Mouse (Mus musculus) spleen, postnatal 4 days (tissue): ENCODE results near the gene Pcnt.

Experiments
- DNase-seq, 2 experiments: peaks; one replicate each; pipeline ENCODE4 v3.0.0; 2022; ENCODE audit warnings: low spot score in 2 of 2

The Pcnt gene

DNA sequence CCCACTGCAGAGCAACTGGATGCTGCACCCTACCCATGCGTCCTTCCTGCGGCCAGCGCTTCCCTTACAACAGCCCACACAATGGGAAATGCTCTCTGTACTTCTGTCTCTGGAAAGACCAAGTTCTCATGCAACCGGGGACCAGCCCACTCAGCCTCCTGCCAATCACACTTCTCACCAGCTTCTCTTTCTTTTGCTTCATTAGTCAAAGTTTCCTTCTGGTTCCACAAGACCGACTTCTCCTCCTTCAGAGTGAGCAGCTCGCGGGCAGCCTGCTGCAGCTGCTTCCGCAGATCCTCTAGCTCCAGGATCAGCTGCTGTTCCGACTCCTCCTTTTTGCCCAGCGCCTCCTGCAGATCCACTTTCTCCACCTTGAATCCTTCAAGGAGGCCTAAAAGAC lies 34.1 kb downstream of the Pcnt start:
- DNase-seq, result no peak

DNA sequence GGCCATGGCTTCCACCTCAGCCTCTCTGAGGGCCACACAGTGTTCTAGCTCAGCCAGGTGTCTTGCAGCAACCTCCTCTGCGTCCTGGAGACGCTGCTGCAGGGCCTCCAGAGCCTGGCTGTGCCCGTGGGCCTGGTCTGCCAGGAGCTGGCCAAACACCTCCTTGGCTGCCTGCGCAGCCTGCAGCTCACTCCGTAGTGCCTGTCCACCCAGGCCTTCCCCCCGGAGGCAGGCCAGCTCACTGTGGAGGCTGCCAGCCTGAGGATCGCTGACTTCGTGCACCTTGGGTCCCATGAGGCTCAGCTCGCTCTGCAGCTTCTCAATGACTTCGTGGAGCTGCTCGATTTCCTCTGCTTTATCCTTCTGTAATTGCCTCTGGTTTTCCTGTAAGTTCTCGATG lies 50.0 kb downstream of the Pcnt start:
- DNase-seq, result no peak

DNA sequence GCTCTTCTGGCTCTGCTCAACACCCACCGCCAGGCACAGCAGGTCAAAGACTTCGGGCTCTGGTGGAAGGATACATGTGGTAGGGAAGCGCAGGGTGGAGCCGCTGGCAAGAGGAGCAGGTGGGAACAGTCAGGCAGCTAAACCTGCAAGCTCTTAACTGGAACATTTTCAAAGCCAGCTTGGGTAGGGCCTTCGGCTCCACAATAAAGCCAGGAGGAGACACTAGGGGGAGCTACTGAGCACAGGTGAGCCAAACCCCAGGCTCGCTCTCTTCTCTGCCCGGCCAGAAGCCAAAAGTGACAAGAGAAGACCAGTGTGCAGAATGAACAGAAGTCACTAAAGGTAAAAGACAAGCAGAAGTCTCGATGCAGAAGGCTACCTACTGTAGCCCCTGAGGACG lies 50.8 kb downstream of the Pcnt start:
- DNase-seq, result no peak

DNA sequence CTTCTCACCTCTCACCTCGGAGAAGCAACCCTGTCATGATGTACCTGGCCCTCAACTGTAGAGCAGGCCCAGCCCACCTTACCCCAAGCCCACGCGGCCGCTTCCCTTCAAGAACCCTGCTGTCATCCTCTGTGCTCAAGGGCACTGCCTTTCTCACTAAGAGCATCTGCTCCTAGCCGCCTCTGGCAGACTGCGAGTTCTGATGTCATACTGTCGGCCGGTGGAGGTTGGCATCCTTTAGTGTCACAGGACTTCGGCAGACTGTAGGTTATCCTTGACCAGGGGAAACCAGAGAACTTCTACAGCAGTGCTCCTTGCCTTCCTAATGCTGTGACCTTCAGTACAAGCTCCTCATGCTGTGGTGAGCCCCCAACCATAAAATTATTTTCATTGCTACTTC lies 51.4 kb downstream of the Pcnt start:
- no peak for DNase-seq

DNA sequence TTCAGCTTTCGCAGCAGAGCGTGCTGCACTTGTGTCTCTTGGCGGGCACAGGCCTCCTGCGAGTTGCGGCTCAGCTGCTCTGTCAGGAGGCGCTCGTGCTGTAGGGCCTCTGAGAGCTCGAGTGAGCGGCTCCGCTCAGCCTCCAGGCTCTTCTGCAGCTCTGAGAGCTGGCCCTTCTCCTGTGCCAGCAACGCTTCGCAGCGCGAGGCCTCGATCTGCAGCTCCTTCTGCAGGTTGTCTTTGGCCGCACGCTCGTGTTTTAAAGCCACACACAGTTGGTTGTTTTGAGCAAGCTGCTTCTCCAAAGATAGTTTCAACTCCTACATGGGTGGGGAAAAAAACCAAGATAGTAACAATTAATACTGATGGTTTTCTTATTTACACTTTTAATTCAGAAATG lies 67.6 kb downstream of the Pcnt start:
- DNase-seq, result no peak

DNA sequence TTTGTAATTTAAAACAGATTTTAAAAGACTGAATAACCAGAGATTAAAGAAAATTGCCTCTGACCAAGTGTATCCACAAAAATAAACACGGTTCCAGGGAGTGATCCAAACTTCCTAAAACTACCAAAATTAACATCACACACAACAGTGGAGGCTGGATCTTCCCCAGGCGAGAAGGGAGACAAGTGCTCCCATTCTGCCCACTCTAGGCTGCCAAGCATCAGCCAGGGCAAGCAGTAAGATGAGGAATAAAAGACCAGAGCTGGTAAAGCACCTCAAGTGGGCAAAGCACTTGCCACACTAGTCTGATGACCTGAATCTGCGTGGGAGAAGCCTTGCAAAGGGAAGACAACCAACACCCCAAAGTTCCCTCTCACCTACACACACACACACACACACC lies 70.8 kb downstream of the Pcnt start:
- DNase-seq, result no peak

DNA sequence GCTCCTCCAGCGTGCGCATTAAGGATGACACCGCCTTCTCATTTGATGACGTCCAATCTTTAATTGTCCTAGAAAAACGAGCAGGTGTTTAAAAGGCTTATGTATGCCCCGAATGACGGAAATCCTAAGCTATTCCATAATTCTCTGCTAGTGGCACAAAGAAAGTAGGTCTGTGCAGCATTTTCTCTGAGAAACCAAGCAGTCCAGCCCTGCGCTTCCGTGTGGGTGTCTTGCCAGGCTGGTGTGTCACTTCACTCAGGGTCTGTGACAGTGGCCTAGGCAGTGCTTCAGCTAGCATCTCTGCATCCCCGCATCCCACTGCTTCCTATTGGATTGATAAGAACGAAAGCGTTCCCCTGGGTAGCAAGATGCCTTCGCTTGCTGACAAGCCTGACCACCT lies 73.8 kb downstream of the Pcnt start:
- no peak for DNase-seq

DNA sequence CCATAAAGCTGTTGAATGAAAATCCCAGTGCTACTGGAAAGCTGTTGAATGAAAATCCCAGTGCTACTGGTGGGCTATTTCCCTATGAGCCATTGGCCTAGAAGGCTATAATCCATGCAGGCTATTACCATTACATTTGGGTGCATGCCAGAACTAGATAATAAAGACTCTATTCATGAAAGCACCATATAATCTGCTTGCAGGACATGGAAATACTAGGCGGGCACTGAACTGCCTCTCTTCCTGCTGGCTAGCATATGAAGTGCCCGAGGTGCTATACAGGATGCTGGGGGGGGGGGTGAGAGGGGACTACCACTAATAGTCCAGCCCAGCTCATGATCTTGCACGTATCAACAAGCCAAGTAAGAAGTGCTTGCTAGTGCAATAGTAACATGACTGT lies 79.4 kb downstream of the Pcnt start:
- no peak for DNase-seq

DNA sequence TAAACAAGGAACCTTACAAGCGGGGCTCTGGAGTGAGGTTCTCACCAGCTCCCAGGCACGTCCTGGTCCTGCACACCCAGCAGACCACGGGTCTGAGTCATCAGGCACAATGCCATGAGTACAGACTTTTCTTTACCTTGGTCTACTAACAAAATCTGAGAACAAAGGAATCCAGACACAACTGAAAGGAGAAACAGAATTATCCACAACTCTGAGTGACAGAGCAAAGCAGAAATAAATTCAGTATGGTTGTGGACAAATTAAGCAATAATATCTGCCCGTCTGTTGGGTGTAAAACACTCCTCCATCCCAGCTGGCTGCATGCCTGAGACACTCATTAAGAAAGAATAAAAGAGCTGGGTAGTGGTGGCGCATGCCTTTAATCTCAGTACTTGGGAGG lies 84.1 kb downstream of the Pcnt start:
- DNase-seq, result no peak

DNA sequence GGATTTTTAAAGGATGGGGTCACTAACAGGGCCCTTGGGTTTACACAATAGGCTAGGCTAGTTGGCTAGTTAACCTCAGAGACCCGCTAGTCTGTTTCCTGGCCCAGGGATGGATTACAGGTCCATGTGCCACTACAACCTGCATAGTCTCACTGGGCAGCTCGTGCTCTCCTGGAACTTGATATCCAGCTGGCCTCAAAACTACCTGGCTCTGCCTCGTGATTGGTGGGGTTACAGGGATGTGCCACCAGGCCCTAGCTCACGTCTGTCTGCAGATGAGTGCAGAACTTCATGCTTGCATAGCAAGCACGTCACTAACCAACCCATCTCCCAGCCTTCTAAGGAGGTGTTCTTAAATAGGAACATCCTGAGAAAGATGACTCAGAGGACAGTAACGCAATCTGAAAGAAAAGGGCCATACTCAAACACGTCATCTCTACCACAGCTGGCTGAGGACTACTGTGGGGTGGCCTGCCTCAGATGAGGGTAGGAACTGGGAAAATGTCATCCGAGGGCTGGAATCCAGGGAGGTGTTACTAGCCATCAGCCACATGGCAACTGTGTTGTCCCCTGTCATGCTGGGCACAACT lies 85.2 kb downstream of the Pcnt start:
- DNase-seq, result no peak

DNA sequence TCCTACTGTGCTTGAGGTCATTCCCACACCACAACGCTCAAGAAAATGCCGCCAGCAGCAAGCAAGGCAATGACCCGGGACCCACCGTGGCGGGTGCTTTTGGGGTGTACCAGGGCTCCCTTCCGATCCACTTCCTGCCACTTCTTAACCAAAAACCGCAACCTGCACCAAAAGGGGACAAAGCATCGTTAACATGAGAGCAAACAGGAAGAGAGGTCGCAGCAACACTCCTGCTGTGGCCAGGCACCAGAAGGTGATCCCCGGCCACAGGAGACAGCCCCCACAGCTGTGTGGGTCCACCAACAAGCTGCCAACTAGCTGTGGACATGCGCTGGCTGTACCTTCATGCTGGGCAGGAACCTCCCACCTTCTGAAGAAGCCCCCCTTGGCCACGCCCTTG lies 87.6 kb downstream of the Pcnt start:
- DNase-seq, result no peak

DNA sequence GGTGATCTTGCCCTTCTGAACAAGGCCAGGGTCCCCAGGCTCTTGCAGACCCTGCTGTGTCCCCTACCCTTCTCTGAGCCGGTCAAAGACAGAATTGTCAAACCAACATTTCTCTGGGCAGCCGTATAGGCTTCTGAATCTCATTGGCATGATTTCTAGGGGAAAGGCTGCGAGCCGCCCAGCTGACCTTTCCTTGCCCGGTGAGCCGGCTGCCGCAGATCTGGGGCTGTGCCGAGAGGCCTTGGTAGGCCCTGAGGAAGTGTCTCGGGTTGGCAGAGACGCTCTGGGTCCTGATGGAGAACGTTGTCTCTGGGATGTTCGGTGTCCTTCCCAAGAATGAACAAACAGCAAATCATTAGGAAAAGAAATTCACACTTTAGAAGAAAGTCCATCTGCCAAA lies 88.6 kb downstream of the Pcnt start:
- no peak for DNase-seq

DNA sequence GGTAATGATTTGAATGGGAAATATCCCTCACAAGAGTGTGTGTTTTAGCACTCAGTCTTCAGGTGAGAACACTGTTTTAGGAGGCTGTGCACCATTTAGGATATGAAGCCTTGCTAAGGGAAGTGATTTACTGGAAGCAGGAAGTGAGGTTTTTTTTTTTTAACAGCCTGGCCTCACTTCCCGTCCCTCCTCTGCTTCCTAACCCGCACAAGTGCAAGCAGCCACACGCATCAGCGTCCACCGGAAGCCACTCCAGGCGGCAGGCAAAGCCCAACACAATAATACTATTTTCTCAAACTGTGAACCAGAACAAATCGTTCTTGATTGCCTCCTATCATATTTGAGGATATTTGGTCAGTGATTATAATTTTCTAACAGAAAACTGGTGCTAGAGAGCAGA lies 90.6 kb downstream of the Pcnt start:
- DNase-seq, result no peak

DNA sequence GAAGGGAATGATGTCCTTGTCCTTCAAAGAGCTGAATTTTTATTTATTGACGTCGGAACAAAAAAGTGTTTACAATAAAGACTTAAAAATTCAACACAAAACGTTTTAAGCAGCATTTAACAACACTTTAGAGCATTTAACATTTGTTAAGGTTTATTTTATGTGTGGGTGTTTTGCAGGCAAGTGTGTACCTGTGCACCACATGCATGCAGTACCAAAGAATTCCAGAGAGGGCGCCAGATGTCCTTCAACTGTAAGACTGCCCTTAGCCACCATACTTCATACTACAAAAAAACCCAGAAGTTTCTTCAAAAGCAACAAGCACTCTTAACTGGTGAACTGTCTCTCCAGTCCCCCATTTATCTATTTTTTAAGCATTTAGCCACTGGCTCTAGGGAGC lies 96.0 kb downstream of the Pcnt start:
- DNase-seq, result peak; percentile 76 to 90

DNA sequence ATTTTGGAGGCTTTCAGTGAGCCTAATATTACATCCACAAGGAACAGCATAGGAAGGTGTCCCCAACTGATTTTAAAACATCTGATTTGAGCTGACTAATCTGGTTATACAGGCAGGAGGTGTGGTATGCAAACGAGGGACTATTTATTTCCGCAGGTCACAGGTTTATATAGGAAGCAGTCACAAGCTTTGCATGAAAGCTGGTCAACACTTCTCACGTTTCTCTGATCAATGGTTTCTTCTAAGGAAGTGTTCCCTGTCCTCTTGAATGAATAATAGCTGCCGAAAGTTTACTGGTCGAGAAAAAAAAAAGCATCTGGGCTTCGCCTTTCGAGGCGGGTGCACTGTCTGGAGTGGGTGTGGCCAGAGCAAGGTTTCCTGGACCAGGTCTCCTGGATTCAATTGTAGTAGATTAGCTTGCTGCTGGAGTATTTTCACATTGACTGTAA lies 96.5 kb downstream of the Pcnt start:
- no peak for DNase-seq

DNA sequence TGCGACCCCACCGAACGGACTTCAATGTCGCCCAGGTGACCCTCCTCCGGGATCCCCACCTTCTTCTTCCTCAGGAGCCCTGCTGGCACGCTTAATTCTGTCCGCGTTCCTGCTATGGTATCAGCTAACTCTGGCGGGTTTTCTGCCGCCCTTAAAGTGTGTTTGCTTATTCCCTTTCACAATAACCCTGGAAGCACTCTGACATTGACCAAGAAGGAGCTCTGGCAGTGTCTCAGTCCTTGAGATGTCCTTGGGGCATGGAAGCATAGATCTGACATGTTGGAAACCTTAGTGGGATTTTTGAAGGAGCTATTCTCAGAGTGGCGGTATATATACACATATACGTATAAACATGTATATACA lies 97.1 kb downstream of the Pcnt start:
- no peak for DNase-seq

DNA sequence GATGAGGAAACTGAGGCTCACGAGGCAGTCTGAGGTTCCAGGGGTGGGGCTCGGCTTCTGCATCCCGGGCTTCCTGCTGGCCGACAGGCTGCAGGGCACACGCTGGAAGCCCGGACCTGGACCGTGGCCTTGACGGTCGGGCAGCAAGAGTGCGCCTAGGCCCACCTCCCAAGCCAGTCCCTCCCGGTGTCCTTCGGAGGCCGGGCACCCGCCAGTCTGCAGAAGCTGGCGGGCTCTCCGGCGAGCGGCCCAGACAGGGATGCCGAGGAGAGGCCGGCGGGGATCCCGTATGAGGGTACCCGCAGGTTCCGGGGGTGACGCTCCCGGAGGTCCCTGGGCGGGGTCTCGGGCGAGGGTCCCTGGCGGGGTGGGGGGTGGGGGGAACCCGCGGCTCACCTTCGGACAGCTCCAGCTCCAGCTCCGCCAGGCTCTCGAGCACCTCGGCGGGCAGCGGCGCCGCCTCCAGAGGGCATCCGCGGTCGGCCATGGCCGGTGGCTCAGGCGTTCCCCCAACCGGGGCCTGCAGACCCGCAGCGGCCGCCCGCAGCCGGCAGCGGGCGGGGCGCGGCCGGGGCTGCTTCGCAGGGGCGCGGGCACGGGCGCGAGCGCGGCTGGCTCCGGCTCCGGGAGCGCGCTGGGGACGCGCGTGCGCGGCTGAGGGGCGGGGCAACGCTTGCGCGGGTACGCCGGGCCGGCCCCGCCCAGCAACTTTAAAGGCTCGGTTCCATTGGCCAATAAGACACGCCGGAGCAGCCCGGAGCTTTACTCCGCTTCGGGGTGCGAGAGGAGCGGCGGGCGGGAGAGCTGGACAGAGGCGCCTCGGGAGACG lies 97.7 kb downstream of the Pcnt start, which contains the start of gene Dip2a:
Dip2a (minus strand) TSS at position 581 of the 829 bp plus-strand sequence.
- DNase-seq, result peak; percentile 91 to 96

DNA sequence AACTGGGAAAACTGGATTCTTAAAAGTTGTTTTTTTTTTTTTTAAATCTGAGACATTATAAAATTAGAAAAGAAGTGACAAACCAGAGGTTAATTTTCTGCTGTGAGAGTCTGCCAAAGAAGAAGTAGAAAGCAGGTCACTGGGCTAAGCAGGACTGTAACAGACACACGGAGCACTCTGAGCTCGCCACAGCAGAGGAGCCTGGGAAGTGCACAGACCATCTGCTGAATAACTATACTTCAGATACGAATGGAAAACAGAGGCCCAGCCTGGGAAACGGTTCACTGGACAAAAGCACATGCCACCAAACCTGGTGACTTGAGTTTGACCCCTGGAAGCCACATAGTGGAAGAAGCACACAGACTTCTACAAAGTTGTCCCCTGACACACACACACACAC lies 108.2 kb downstream of the Pcnt start:
- DNase-seq, result no peak

DNA sequence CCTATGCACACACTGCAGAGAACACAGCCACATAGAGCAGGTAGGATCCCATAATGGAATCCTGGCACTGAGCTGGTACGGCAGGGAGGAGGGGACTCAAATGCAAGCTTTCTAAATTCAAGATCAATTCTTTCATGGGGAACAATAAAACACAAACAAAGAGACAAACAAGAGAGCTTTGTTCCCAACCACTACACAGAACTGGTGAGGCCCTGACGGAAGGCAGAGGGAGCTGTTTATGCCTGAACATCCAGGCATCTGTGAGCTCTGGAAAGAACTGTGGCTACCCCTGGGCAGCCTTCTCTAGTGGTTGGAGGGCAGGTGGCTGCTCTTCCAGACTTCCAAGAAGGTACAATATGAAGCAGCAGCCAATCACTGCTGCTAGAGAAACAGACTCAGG lies 110.5 kb downstream of the Pcnt start:
- no peak for DNase-seq

DNA sequence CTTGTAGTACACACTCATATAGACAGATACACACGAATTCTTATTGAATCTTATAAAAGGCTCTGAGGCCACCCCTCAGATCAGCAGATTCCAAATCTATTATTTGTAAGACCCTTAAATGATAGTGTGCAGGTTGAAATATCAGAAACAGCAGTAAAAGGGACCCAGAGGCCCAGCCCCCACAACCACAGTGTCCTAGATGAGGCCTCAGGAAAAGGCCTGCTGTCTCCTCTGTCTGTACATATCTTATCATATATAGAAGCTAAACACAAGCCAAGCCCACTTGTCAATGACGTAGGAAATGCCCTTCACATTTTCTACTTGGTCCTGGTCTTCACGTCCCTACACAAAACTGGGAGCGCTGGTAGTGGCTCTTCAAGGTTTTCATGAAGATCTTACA lies 113.5 kb downstream of the Pcnt start:
- no peak for DNase-seq

DNA sequence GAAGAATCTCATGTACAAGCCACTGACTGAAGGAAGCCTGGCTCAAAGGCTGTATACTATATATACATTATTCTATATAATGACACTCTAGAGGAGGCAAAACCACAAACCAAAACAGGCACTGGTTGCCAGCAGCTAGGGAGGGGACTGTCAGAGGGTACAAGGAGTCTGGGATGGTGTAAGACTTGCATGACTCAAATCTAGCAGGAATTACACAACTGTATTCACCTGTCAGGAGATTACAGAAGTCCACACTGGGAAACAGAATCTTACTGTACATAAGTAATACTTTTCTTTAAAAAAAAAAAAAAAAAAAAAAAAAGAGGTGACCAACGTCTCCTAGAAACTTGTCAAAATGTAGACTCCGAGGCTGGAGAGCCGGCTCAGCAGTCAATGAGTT lies 114.0 kb downstream of the Pcnt start:
- DNase-seq, result no peak

DNA sequence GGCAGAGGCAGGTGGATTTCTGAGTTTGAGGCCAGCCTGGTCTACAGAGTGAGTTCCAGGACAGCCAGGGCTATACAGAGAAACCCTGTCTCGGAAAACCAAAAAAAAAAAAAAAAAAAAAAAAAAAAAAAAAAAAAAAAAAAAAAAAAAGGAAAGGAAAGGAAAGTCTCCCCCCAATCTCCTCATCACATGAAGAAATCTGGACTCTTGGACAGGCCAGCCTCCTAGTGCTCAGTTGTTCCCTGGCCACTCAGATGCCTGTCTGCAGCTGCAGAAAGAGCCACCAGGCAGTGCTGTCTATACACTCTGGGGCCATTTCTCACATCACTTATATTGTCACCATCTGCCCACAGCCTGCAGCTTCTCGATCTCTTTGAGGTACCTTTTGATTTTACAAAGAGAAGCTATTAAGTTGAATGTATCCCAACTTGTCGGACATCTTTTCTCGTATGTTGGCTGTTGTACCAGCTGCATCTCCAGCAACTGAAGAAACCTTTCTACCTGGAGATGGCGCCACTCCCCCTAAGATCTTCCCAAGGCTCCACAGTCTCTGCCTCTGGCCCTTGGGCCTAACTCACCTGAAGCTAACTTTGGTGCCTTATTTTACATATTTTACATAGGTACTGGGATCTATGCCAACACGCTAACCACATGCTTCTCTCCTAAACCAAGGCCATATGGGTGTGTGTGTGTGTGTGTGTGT lies 116.1 kb downstream of the Pcnt start:
- DNase-seq, result peak in 1 of 2 experiments; percentile 62

DNA sequence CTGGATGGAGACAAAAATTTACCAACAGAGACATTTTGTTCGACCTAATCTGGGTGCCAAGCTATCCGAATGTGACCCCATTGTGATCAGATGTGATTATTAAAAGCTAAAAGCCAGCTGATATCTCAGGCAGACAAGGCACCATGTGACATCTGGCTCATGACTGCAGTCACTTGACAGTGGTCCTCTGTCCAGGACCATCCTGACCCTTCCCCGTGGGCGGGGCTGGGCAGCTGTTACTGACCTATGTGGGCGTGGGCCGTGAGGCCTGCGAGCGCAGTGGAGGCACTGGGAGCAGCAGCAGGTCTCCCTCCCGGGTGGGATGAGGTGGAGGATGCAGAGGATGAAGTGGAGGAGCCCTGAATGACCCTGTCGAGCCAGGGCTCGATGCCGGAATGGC lies 125.0 kb downstream of the Pcnt start:
- DNase-seq, result no peak
